8 mouse cellular contexts compared by ENCODE assay signal in genomic region chr15:25412761-25413261, GRCm38 (mm10). TPM values are rescaled to one million over a fixed set of nuclear protein-coding genes. Genes with fewer than 3 reads are reported as not detected.
DNase-seq lines count a peak whose midpoint lies in the region; ATAC-seq and TF ChIP-seq lines count a peak whose summit lies in the region.

No protein-coding gene starts in this region.

- TF ChIP-seq CTCF in heart, postnatal 0 days (IDR thresholded peaks at IDR 0.05; ENCODE audit: low read depth), result no peak

- 0 out of 2 replicates have a peak, but pooled peaks cover 4% of the 10 kb centered on the region for H3K4me1 ChIP-seq in heart, postnatal 0 days (ENCODE audit: control insufficient read depth, insufficient read depth)
- H3K4me1 ChIP-seq in limb, embryonic 11.5 days (ENCODE audit: control insufficient read depth, insufficient read depth, low read length), result no peaks in the 10 kb centered on the region
- H3K4me1 ChIP-seq in midbrain, embryonic 15.5 days, result peaks cover 31% of the 10 kb centered on the region

- H3K4me3 ChIP-seq in heart, postnatal 0 days (ENCODE audit: low read depth, low read length), result peak overlapping the region; percentile 66
- peak overlapping the region; percentile 87 for H3K4me3 ChIP-seq in limb, embryonic 11.5 days (ENCODE audit: low read depth, low read length)
- peak overlapping the region; percentile 100 for H3K4me3 ChIP-seq in midbrain, embryonic 15.5 days

- H3K9ac ChIP-seq in heart, postnatal 0 days (replicated peaks; ENCODE audit: low read depth, low read length), result peak overlapping the region; percentile 52; the same call in 1 of the 2 replicates
- peak overlapping the region; percentile 95 for H3K9ac ChIP-seq in limb, embryonic 11.5 days (ENCODE audit: low read length)
- H3K9ac ChIP-seq in midbrain, embryonic 15.5 days, result peak overlapping the region; percentile 100

- under 1% methylated on average over 31 of the region's 35 CpGs for WGBS in heart, postnatal 0 days
- WGBS in limb, embryonic 11.5 days, result 0% methylated on average over 34 of the region's 35 CpGs
- under 1% methylated on average over 35 of the region's 35 CpGs for WGBS in midbrain, embryonic 15.5 days

- no peak for ATAC-seq in CD4-positive, CD25-positive, alpha-beta regulatory T cell, adult 4 months
- ATAC-seq in heart, postnatal 0 days (ENCODE audit: insufficient read depth, low read depth), result peak; percentile 18; the same call in 1 of the 2 replicates
- peak; percentile 36 for ATAC-seq in limb, embryonic 11.5 days (ENCODE audit: insufficient number of reproducible peaks, low FRiP score, low TSS enrichment, low read depth)
- peak; percentile 53 for ATAC-seq in midbrain, embryonic 15.5 days (replicated peaks)

- DNase-seq in CD4-positive, CD25-positive, alpha-beta regulatory T cell, adult 2 months (ENCODE audit: low read depth, low spot score), result peak; percentile 25
- DNase-seq in urinary bladder, postnatal 14 days (ENCODE audit: low spot score), result peak; percentile 17
- no peak for DNase-seq in urinary bladder, postnatal 4 days (ENCODE audit: low spot score in 2 of 2)
- DNase-seq in heart, postnatal 0 days (ENCODE audit: low spot score), result no peak
- DNase-seq in limb, embryonic 11.5 days (ENCODE audit: low spot score), result peak; percentile 75
- DNase-seq in testis, postnatal 14 days (ENCODE audit: low spot score), result peak; percentile 17

- no peaks in the 10 kb centered on the region for H3K36me3 ChIP-seq in heart, postnatal 0 days (replicated peaks; ENCODE audit: control insufficient read depth, insufficient read depth, low read length)
- no peaks in the 10 kb centered on the region for H3K36me3 ChIP-seq in limb, embryonic 11.5 days (ENCODE audit: control insufficient read depth, insufficient read depth, low read length)
- H3K36me3 ChIP-seq in midbrain, embryonic 15.5 days (replicated peaks), result no peaks in the 10 kb centered on the region

- H3K4me2 ChIP-seq in heart, postnatal 0 days (ENCODE audit: low read depth, low read length), result peak overlapping the region; percentile 70
- peak overlapping the region; percentile 61 for H3K4me2 ChIP-seq in limb, embryonic 11.5 days (ENCODE audit: low read depth, severe bottlenecking)
- H3K4me2 ChIP-seq in midbrain, embryonic 15.5 days, result peak overlapping the region; percentile 60

- H3K27ac ChIP-seq in heart, postnatal 0 days (ENCODE audit: low read depth), result no peak overlapping the region
- H3K27ac ChIP-seq in limb, embryonic 11.5 days (replicated peaks; ENCODE audit: low read depth, low read length), result peak overlapping the region; percentile 94
- H3K27ac ChIP-seq in midbrain, embryonic 15.5 days, result peak overlapping the region; percentile 100

- peaks cover 15% of the 10 kb centered on the region for H3K27me3 ChIP-seq in heart, postnatal 0 days (ENCODE audit: control insufficient read depth, insufficient read depth, low read length)
- no peaks in the 10 kb centered on the region for H3K27me3 ChIP-seq in limb, embryonic 11.5 days (ENCODE audit: control insufficient read depth, insufficient read depth, low read length)
- H3K27me3 ChIP-seq in midbrain, embryonic 15.5 days (replicated peaks), result no peaks in the 10 kb centered on the region

- H3K9me3 ChIP-seq in heart, postnatal 0 days (replicated peaks; ENCODE audit: control insufficient read depth, low read length), result no peaks in the 10 kb centered on the region
- H3K9me3 ChIP-seq in limb, embryonic 11.5 days (ENCODE audit: control insufficient read depth, low read length), result no peaks in the 10 kb centered on the region
- H3K9me3 ChIP-seq in midbrain, embryonic 15.5 days, result no peaks in the 10 kb centered on the region

- TF ChIP-seq EP300 in heart, postnatal 0 days (IDR thresholded peaks at IDR 0.05; ENCODE audit: low read depth), result no peak

RNA-seq across cellular contexts. Expression of gene Basp1, which starts 0.8 kb away (rescaled TPM):
- polyA plus RNA-seq in CD4-positive, CD25-positive, alpha-beta regulatory T cell, adult 4 months (2017; shearing (Covaris generic)), result under 1 TPM; 0.33 to 0.50 TPM
- 2.9 and 7.9 TPM in 2 replicates for total RNA-seq in heart, postnatal 0 days (2014; rRNA removed; ENCODE audit: low replicate concordance)
- polyA plus RNA-seq in heart, postnatal 0 days (2015; fragmentation: Nextera tagmentation; extraction: Ambion mirVana), result 2.8 and 2.9 TPM in 2 replicates
- 81.8 and 85.1 TPM in 2 replicates for polyA plus RNA-seq in limb, embryonic 11.5 days (2014; fragmentation: Nextera tagmentation; extraction: Ambion mirVana)
- polyA plus RNA-seq in midbrain, embryonic 15.5 days (2015; fragmentation: Nextera tagmentation; extraction: Ambion mirVana), result 375 and 400 TPM in 2 replicates

Comparison
In these comparisons a context has a peak if more than half of its experiments do, and no peak if none do; other contexts are left out.
1. DNase-seq: peak in CD4-positive, CD25-positive, alpha-beta regulatory T cell, adult 2 months (single experiment), urinary bladder, postnatal 14 days (single experiment), limb, embryonic 11.5 days (single experiment) and testis, postnatal 14 days (single experiment); none in urinary bladder, postnatal 4 days (0 of 2) and heart, postnatal 0 days (single experiment).
2. RNA of gene Basp1, which starts 0.8 kb away (polyA plus RNA-seq): 375 to 400 TPM in midbrain, embryonic 15.5 days and 81.8 to 85.1 TPM in limb, embryonic 11.5 days; 2.8 to 2.9 TPM in heart, postnatal 0 days and 0.33 to 0.50 TPM in CD4-positive, CD25-positive, alpha-beta regulatory T cell, adult 4 months; every median in the first group is over 10 times any median in the second.
3. Peak in every context shown above with its lines, with median percentiles within 50 percentile points of each other: H3K4me2 ChIP-seq, H3K4me3 ChIP-seq and H3K9ac ChIP-seq.